Mouse (Mus musculus) spleen, adult 18-20 months (tissue): ENCODE results near the gene Cd300e.
"Not testable (repeated sequence)": the region's sequence is repeated elsewhere in the genome, so short reads cannot be mapped to it uniquely, and the experiment has no call there.

ENCODE experiments used
- DNase-seq, 2 experiments: peaks; one replicate each; pipeline ENCODE4 v3.0.0; 2022; ENCODE audit warnings: mixed read lengths in 2 of 2

Cd300e gene

GRCm38 (mm10) chr11:115081373-115081772 lies 19.4 kb upstream of the Cd300e start:
- no peak for DNase-seq

- peak; percentile 23 to 41 for DNase-seq
Observed at GRCm38 (mm10) chr11:115080886-115081285, 18.9 kb upstream of the Cd300e start.

DNA sequence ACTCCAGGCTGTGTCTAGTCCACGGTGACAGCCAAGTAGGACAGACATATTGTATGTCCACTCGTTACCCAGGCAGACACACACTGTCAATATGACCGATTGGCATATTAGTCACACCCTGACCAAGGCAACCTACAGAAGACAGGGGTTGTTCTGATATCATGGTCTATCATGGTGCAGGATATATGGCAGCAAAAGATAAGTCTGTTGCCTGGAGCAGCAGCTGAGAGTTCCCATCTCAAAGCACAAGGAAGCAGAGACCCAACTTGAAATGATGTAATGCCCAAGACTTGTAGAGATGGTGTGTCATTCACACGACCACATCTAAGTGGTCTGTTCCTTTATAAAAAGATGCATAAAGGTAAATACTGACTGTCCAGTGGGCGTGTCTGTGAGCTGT lies 16.7 kb upstream of the Cd300e start:
- no peak for DNase-seq

GRCm38 (mm10) chr11:115077436-115077835 lies 15.5 kb upstream of the Cd300e start:
- no peak for DNase-seq

DNA sequence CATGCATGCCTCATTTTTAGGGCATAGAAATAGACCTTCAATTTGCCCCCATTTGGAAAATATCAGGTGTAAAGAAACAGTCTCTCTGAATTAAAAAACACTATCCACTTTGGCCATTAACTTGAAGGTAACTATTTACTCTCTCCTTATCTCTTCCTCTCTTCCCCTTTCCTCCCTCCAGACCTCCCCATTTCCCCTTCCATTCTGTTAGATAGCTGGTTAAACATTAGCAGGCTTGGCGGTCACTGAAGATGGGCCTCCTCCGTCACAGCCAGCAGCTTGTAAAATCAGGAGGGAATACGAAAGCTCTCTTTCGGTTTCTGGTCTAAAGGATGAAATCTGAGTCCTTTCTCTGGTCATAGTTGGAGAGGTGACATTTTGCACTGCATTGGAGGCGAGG lies 13.9 kb upstream of the Cd300e start:
- DNase-seq: no peak

DNA sequence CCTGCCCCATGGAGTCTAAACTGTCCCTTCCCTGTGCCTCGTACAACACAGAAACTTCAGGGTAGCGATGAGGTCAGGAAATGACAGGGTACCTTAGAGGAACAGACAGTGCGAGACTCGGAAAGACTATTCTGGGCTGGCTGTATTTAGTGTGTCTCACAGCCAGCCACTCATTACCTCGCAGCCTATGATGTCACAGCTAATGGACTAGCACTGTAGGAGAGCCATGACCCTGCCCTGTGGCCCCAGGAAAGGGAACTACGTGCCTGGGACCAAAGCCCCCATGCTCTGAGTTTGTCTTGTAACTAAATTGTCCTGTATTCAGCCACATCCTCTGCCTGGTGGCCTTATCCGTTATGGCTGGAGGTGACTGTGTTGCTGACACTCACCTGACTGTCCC lies 13.4 kb upstream of the Cd300e start:
- DNase-seq: no peak

- no peak for DNase-seq
Observed at GRCm38 (mm10) chr11:115073002-115073401, 11.0 kb upstream of the Cd300e start.

- DNase-seq: no peak
Observed at GRCm38 (mm10) chr11:115071631-115072294, 9.8 kb upstream of the Cd300e start.

- DNase-seq: no peak
Observed at GRCm38 (mm10) chr11:115071015-115071551, 9.1 kb upstream of the Cd300e start.

GRCm38 (mm10) chr11:115066768-115067167 lies 4.8 kb upstream of the Cd300e start:
- no peak for DNase-seq

GRCm38 (mm10) chr11:115059797-115060196 lies 2.2 kb downstream of the Cd300e start:
- no peak for DNase-seq

DNA sequence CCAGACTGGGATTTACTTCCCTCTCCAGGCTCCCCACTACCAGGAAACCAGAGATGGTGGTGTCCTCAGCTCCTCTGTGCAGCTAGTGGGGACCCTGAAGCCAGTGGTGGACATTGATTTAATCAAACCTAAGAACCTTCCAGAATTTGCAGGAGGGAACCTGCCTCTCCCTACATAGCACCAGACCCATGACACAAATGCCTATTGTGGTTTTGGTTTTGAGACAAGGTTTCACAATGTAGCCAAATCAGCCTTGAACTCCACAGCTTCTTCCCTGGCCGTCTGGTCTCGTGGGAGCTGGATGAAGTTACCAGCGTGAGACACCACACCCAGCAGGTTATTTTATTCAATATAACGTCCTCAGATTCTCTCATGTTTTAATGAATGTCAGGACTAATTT lies 3.3 kb downstream of the Cd300e start:
- no peak for DNase-seq

- DNase-seq: no peak
Observed at GRCm38 (mm10) chr11:115054537-115054936, 7.4 kb downstream of the Cd300e start.

DNA sequence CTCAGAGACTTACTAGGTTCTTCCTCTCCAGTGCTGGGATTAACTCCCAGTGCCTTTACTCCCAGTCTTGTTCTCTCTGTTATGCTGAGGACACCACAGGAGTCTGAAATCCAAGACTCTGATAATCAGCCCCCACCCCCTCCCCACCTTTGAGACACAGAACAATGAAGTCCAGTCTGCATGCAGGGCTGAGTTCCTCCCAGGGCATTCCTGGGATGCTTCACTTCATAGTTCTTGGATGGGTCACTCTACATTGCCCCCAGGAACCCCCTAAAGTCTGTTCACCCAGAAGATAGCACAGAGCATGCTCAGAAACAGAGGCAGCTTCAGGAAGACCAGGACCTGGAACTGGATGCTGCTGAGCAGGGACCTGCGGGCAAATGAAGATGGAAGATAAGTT lies 9.0 kb downstream of the Cd300e start:
- no peak for DNase-seq

DNA sequence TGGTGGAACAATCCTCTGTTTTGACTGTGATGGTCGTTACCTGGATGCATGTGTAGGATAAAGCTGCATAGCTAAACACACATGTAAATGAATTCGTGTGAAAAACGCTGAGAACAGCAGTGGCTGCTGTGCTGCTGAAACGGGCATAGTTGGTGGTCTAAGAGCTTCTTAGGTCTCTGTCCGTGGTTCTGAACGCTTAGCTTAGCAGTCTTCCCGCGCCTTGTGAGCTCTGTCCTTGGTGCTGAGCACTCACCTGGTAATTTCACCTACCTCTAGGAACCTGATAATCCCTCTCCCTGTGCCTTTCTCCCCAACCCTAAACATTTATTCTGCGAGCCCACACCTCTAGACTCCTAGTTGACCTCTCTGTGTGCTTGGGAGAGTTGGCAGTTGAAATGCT lies 9.8 kb downstream of the Cd300e start:
- no peak for DNase-seq

DNA sequence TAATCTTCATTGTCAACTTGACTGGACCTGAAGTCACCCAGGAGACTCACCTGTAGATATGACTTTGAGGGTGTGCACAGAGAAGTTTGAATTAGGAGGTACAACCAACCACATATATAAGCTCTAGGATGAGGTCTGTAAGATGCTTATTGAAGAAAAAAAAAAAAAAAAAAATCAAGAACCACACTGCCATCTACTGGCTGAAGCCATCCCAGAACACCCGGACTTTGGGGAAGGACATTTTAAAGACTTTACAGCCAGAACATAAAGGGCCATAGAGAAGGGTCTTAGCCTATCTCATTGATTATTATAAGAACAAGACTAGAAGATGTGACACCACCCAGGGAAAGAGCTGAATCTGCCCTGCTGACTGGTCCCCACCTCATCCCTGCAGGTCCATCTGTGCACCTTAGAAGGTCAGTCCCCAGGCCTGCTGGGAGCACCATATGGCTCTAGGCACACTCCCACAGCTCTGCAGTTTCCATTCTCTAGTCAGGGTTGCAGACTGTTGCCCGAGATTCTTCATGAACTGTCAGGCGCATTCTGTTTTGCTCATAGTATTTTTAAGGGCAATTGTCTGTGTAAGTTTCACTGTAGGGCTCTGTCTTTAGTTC lies 12.6 kb downstream of the Cd300e start:
- DNase-seq: no peak

GRCm38 (mm10) chr11:115048259-115048658 lies 13.7 kb downstream of the Cd300e start, which contains the start of gene Cd300ld3:
Gene Cd300ld3, minus strand, starts transcription at chr11:115048409.
- no peak for DNase-seq

DNA sequence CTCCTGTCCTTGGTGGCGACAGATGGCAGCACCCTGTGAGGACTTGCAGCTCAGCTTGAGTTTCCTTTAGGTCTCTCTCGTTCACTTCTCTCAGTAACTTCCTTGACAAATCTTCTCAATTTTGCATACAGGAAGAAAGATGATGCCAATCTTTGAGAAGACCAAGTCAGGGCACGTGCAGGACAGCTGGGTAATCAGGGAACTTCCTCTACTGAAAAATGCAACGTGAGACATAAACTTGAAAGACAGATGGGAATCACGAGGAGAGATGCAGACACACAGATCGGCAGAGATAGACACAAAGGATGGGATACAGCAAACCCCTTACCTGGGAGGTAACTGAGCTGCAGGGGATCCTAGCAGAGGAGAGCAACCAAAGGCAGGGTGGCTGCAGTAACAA lies 24.3 kb downstream of the Cd300e start, which contains the start of gene Cd300ld5:
Gene Cd300ld5 (minus strand): TSS at position 101 of the 400 bp plus-strand sequence.
- not testable (repeated sequence) for DNase-seq

DNA sequence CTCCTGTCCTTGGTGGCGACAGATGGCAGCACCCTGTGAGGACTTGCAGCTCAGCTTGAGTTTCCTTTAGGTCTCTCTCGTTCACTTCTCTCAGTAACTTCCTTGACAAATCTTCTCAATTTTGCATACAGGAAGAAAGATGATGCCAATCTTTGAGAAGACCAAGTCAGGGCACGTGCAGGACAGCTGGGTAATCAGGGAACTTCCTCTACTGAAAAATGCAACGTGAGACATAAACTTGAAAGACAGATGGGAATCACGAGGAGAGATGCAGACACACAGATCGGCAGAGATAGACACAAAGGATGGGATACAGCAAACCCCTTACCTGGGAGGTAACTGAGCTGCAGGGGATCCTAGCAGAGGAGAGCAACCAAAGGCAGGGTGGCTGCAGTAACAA lies 35.1 kb downstream of the Cd300e start, which contains the start of gene Cd300ld4:
Gene Cd300ld4 (minus strand): TSS at position 101 of the 400 bp plus-strand sequence.
- DNase-seq: not testable (repeated sequence)

DNA sequence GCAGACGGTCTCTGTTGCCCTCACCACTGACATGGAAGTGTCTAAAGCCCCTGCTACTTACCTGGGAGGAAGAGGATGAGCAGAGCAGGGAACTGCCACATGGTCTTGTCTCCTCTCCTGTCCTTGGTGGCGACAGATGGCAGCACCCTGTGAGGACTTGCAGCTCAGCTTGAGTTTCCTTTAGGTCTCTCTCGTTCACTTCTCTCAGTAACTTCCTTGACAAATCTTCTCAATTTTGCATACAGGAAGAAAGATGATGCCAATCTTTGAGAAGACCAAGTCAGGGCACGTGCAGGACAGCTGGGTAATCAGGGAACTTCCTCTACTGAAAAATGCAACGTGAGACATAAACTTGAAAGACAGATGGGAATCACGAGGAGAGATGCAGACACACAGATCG lies 45.9 kb downstream of the Cd300e start, which contains the start of gene Cd300ld2:
Gene Cd300ld2 (minus strand): TSS at position 101 of the 400 bp plus-strand sequence.
- not testable (repeated sequence) for DNase-seq

DNA sequence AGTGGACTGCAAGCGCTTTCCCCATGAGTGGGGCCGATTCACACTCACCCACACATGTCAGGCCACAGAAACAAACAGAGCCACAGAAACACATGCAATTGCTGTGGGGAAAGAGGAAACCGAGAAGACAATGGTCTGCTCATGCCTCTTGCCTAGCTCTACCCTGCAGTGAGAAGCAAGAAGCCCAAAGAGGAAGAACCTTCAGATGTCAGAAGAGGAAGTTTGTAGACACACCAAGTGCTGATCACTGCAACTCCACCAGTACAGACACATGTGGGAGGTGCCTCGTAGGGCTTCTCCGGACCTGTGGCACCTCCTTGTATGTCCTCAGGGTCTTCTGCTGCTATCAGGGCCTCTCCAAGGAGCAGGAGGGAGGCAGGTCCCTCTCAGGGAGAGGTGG lies 57.9 kb downstream of the Cd300e start:
- peak in 1 of 2 experiments; percentile 7 for DNase-seq
